Mouse (Mus musculus): ENCODE data around the gene Rassf2.

Rassf2 gene

GRCm38 (mm10) chr2:132029646-132030417 lies at the start of gene Rassf2:
Gene Rassf2 (minus strand): TSS chr2:132030258.
- peak; percentile 51 to 67 for DNase-seq

GRCm38 (mm10) chr2:132079139-132079538 lies 49.1 kb upstream of the Rassf2 start:
- DNase-seq = no peak

- DNase-seq = no peak
Measured at GRCm38 (mm10) chr2:132073052-132073451, 43.0 kb upstream of the Rassf2 start.

- DNase-seq = no peak
Measured at GRCm38 (mm10) chr2:132069985-132070735, 40.1 kb upstream of the Rassf2 start.

GRCm38 (mm10) chr2:132064185-132064831 lies 34.2 kb upstream of the Rassf2 start:
- DNase-seq = peak; percentile 22 to 40

- no peak for DNase-seq
Measured at GRCm38 (mm10) chr2:132063776-132064175, 33.7 kb upstream of the Rassf2 start.

- DNase-seq = no peak
Measured at GRCm38 (mm10) chr2:132061884-132062283, 31.8 kb upstream of the Rassf2 start.

- DNase-seq = no peak
Measured at GRCm38 (mm10) chr2:132059919-132060318, 29.9 kb upstream of the Rassf2 start.

- no peak for DNase-seq
Measured at GRCm38 (mm10) chr2:132055349-132055753, 25.3 kb upstream of the Rassf2 start.

- no peak for DNase-seq
Measured at GRCm38 (mm10) chr2:132053824-132054223, 23.8 kb upstream of the Rassf2 start.

- no peak for DNase-seq
Measured at GRCm38 (mm10) chr2:132051798-132052197, 21.7 kb upstream of the Rassf2 start.

GRCm38 (mm10) chr2:132049921-132050320 lies 19.9 kb upstream of the Rassf2 start:
- no peak for DNase-seq

GRCm38 (mm10) chr2:132049491-132049890 lies 19.4 kb upstream of the Rassf2 start:
- no peak for DNase-seq

GRCm38 (mm10) chr2:132048143-132048772 lies 18.2 kb upstream of the Rassf2 start:
- no peak for DNase-seq

GRCm38 (mm10) chr2:132047364-132047763 lies 17.3 kb upstream of the Rassf2 start:
- DNase-seq = no peak

GRCm38 (mm10) chr2:132046659-132047058 lies 16.6 kb upstream of the Rassf2 start:
- no peak for DNase-seq

- no peak for DNase-seq
Measured at GRCm38 (mm10) chr2:132044320-132045274, 14.5 kb upstream of the Rassf2 start.

- DNase-seq = peak; percentile 63 to 68
Measured at GRCm38 (mm10) chr2:132043101-132043621, 13.1 kb upstream of the Rassf2 start.

GRCm38 (mm10) chr2:132039894-132040293 lies 9.8 kb upstream of the Rassf2 start:
- DNase-seq = no peak

GRCm38 (mm10) chr2:132036326-132036725 lies 6.3 kb upstream of the Rassf2 start:
- no peak for DNase-seq

- no peak for DNase-seq
Measured at GRCm38 (mm10) chr2:132035470-132035835, 5.4 kb upstream of the Rassf2 start.
